Mouse (Mus musculus) ZHBTc4 (cell line): ENCODE measurements around the gene H60b.
"Not testable (repeated sequence)": the region's sequence is repeated elsewhere in the genome, so short reads cannot be mapped to it uniquely, and the experiment has no call there.

Experiments used
- DNase-seq: peaks from one replicate; pipeline ENCODE4 v3.0.0-alpha.2; 2011; ENCODE audit warnings: low read depth, low spot score

The H60b gene

DNA sequence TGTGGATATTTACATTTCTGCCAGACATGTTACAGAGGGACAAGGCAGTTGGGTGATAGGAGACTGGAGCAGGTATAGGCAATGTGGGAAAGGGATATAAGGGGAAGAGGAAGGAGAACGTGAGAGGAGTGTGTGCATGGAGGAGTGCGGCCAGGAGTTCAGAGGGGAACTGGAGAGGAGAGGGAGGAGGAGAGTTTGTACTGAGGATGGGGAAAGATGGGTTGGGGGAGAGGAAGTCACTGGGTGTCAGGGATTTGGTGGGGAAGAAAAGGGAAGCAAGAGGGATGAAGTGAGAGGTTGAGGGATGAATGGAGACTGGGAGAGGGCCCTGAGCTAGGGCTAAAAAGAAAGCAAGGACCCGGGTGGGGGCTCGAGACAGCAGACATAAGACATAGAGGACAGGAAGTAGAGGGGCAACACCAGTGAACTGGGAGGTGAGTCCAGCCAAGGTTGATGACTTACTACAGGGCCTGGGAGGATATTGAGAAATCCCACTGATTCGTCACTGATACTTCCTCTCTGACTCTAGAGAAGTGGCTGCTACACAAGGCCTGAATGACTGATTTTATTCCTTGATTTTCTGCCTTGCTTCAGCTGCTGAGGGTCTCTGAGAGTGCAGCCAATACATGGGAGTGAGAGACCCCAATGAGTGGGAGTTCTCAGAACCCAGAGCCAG lies 7.1 kb downstream of the H60b start:
- not testable (repeated sequence) for DNase-seq

DNA sequence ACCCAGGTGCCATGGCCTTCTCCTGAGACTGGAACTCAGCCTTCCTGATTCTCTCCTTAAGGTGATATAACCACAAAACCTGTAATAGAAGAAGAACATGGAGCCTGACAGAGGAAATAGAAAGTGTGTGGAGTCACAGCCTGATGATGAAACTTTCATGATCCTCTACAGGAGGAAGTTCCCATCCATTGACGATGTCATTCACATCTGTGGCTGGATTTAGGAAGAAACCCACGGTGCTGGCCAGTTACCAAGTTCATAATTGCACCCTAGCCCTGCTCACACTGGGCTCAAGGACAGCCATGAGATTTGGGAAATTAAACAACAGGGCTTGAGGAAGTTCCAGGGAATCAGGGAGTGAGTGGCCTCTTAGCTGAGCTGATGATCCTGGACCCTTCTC lies 7.6 kb downstream of the H60b start:
- not testable (repeated sequence) for DNase-seq

- DNase-seq, result not testable (repeated sequence)
These were observed 8.7 kb downstream of the H60b start for GRCm38 (mm10) chr10:22167061-22167460.

DNA sequence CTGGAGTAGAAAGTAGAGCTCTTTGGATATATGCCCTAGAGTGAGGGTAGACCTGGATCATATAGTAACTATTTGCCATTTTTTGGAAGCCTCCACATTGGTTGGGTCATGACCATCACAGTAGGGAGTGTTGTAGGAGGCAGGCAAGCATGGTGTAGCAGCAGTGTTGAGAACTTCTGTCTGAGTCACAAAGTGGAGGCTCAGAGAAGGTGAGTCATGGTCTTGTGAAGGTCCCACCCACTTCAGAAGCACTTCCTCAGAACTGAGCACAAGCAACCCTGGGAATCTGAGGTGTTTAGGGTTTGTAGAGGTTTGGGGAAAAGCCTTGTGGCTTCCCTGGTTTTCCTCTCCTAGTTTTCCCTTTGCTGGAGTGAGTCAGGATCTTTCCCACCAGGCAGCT lies 10.7 kb downstream of the H60b start:
- not testable (repeated sequence) for DNase-seq

DNA sequence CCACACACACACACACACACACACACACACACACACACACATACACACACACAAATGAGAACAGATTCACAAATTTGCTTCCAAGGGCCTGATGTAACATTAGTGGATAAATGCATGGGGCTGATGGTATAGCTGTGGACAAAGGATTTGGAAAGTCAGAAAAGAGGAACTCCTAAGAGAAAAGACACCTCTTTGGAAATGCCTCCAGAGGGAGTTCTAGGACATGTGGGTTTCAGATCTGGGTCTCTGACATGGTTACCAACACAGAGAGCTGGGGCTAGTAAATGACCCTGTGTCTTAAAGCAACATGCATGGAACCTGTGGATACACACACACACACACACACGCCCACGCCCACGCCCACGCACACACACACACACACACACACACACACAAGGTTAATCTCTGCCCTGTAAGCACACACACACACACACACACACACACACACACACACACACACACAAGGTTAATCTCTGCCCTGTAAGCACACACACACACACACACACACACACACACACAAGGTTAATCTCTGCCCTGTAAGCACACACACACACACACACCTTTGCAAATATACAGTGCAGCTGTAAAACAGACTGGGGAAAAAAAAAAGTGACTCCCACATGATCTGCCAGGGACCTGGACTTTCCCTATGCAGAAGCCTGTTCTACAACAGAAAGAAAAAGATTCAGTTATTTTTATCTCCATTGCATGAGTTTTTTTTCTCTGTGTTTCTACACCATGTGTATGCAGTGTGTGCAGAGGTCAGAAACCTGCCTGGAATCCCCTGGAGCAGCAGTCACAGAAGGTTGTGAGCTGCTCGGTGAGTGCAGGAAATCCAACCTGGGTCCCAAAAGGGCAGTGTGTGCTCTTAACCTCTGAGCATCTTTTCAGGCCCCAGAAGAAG lies 14.3 kb downstream of the H60b start:
- DNase-seq, result not testable (repeated sequence)

GRCm38 (mm10) chr10:22173335-22174189 lies 15.2 kb downstream of the H60b start:
- DNase-seq, result not testable (repeated sequence)

- DNase-seq, result not testable (repeated sequence)
These were observed 15.8 kb downstream of the H60b start for GRCm38 (mm10) chr10:22174190-22174487.

DNA sequence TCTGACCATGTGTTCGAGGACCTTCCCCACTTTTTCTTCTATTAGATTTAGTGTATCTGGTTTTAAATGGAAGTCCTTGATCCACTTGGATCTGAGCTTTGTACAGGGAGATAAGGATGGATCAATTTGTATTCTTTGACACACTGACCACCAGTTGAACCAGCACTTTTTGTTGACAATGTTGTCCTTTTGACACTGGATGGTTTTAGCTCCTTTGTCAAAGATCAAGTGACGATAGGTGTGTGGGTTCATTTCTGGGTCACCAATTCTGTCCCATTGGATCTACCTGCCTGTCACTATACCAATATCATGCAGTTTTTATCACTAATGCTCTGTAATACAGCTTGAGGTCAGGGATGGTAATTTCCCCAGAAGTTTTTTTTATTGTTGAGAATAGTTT lies 18.1 kb downstream of the H60b start:
- DNase-seq, result not testable (repeated sequence)

DNA sequence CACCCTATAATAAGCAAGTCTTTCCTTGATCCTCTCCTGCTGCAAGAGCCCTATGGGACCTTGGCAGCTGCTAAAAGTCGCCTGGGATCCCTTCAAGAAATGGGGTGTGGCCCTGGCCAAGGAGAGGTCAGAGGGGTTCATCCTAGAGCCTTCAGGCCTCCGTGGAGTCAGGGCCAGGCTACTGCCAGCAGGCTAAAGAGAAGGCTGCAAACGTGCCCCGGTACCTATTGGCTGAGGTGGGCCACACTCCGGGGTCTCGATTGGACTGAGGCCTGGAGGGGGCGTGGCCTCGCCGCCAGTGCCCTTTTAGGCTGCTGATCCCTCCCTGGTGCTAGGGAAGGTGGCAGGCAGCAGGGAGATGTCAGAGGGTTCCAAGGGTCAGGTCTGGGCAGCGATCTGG lies 32.6 kb downstream of the H60b start:
- DNase-seq, result peak; percentile 5

DNA sequence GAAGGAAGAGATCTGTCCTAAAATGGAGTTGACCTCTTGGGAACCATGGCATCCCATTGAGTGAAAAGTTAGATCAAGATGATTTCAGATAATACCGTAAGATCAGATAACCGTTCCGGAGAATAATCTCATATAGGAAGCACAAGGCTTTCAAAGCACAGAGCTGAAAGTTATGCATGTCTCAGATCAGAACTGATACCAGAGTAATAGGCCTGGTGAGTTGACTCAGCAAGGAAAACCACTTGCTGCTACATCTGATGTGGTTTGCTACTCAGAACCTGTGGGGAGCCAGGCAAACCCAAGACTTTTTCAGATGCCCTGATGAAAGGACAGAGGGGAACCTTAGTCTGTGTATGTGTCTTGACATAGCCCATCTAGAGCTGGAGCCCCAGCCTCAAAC lies 43.0 kb downstream of the H60b start:
- not testable (repeated sequence) for DNase-seq

DNA sequence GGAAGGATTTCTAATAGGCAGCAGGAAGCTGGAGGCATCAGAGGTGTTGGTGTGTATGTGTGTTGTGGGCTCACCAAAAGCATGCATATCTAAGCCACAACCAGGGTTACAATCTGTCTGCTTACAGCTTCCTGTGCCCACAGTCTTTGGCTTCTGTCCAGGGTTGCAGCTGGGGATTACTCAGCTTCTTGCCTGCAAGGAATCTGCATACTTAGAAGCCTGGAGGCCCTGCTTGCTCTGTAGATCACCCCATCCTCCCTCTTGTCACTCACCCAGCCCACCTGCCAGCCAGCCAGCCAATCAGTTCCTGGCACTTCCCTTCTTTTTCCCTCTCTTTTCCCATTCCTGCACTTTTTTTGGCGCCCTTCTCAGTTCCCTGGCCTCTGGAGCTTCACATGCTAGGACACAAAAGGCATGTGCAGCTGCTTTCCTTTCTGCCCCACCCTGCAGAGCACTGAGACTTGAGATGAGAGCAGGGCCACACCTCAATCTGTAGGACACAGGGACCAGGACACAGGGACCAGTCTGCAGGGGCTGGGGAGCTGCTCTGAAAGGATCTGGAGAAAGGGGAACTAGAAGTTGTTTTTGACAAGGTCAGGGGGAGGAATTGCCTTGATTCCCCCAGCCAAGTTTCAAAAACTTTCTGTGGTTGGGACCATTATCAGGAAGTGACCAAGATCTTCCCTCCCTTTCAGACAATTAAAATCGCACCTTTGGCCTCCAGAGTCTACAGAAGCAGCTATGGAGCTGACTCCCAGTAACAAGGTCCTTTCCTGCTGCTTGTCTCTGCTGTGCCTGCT lies 44.6 kb downstream of the H60b start:
- not testable (repeated sequence) for DNase-seq

DNA sequence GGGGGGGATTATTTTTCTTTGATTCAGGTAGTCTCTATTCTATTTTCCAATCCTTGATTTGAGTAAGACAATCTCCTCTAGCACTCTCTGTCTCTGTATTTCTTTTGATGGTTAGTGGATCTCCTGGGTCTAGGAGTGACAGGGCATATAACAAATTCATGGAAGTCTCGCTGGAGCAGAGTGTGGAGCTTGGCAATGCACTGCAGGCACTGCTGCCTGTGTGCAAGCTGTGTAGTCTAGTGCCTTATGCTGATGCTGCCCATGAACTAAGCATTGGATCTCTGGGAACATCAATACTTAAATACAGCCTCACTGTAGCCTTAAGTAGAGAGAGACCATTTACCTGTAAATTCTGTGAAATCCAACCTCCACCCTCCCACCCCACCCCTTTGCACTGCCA lies 48.1 kb downstream of the H60b start:
- not testable (repeated sequence) for DNase-seq

- peak; percentile 95 for DNase-seq
These were observed 53.8 kb downstream of the H60b start for GRCm38 (mm10) chr10:22212012-22212696.

GRCm38 (mm10) chr10:22223474-22224349 lies 65.3 kb downstream of the H60b start:
- DNase-seq, result not testable (repeated sequence)

GRCm38 (mm10) chr10:22265060-22265459 lies 106.7 kb downstream of the H60b start:
- no peak for DNase-seq

- DNase-seq, result not testable (repeated sequence)
These were observed 112.7 kb downstream of the H60b start for GRCm38 (mm10) chr10:22270879-22271786.

- DNase-seq, result peak; percentile 25
These were observed 114.7 kb downstream of the H60b start for GRCm38 (mm10) chr10:22272914-22273683.
